In genomic region chr14:20113964-20114363, GRCm38 (mm10) we compare ENCODE assay signal across 9 mouse cellular contexts. TPM values are rescaled to one million over a fixed set of nuclear protein-coding genes. Genes with fewer than 3 reads are reported as not detected.
A peak's percentile ranks its signal among the peaks of the same experiment; 100 is the strongest.
DNase-seq lines count a peak whose midpoint lies in the region; ATAC-seq and TF ChIP-seq lines count a peak whose summit lies in the region.
"Had no signal": no experiment of that assay in that cellular context is flagged by ENCODE, and none has a peak within 500 bp of the region (broad histone marks: within the 10 kb centered on the region; RNA-seq: fewer than 3 reads in every experiment).

No protein-coding gene starts in this region.

- no peak overlapping the region for H3K9ac ChIP-seq in embryonic facial prominence, embryonic 15.5 days
- H3K9ac ChIP-seq in heart, embryonic 15.5 days, result no peak overlapping the region
- no peak overlapping the region for H3K9ac ChIP-seq in liver, embryonic 13.5 days
- H3K9ac ChIP-seq in neural tube, embryonic 12.5 days, result no peak overlapping the region
- H3K9ac ChIP-seq in stomach, embryonic 16.5 days (ENCODE audit: low read length), result no peak overlapping the region

- peak; percentile 84 for TF ChIP-seq CTCF in bone marrow, adult 2 months (IDR thresholded peaks at IDR 0.05; ENCODE audit: control insufficient read depth, insufficient read depth, low read length)

- no peak overlapping the region for H3K4me2 ChIP-seq in embryonic facial prominence, embryonic 15.5 days (replicated peaks)
- H3K4me2 ChIP-seq in heart, embryonic 15.5 days, result no peak overlapping the region
- H3K4me2 ChIP-seq in liver, embryonic 13.5 days, result no peak overlapping the region
- H3K4me2 ChIP-seq in neural tube, embryonic 12.5 days (replicated peaks), result no peak overlapping the region
- no peak overlapping the region for H3K4me2 ChIP-seq in stomach, embryonic 16.5 days (ENCODE audit: low read depth, low read length)

- no peaks in the 10 kb centered on the region for H3K27me3 ChIP-seq in embryonic facial prominence, embryonic 15.5 days
- peaks cover 5% of the 10 kb centered on the region; the same call in 1 of the 2 replicates for H3K27me3 ChIP-seq in heart, embryonic 15.5 days
- no peaks in the 10 kb centered on the region for H3K27me3 ChIP-seq in liver, embryonic 13.5 days
- no peaks in the 10 kb centered on the region for H3K27me3 ChIP-seq in neural tube, embryonic 12.5 days (replicated peaks)
- H3K27me3 ChIP-seq in stomach, embryonic 16.5 days (ENCODE audit: control insufficient read depth, insufficient read depth, low read length), result no peaks in the 10 kb centered on the region

- 0 out of 2 replicates have a peak, but pooled peaks cover 1% of the 10 kb centered on the region for H3K4me1 ChIP-seq in bone marrow, adult 2 months (ENCODE audit: control insufficient read depth, insufficient read depth, low read length)
- 0 out of 2 replicates have a peak, but pooled peaks cover 5% of the 10 kb centered on the region for H3K4me1 ChIP-seq in embryonic facial prominence, embryonic 15.5 days
- H3K4me1 ChIP-seq in heart, embryonic 15.5 days (replicated peaks), result peaks cover 3% of the 10 kb centered on the region; the same call in 1 of the 2 replicates
- H3K4me1 ChIP-seq in liver, embryonic 13.5 days (replicated peaks), result peaks cover 19% of the 10 kb centered on the region
- 0 out of 2 replicates have a peak, but pooled peaks cover 4% of the 10 kb centered on the region for H3K4me1 ChIP-seq in neural tube, embryonic 12.5 days
- H3K4me1 ChIP-seq in stomach, embryonic 16.5 days (ENCODE audit: control insufficient read depth, insufficient read depth, low read length), result no peaks in the 10 kb centered on the region

- no peaks in the 10 kb centered on the region for H3K9me3 ChIP-seq in embryonic facial prominence, embryonic 15.5 days (replicated peaks)
- H3K9me3 ChIP-seq in heart, embryonic 15.5 days (replicated peaks), result no peaks in the 10 kb centered on the region
- H3K9me3 ChIP-seq in liver, embryonic 13.5 days (replicated peaks), result no peaks in the 10 kb centered on the region
- H3K9me3 ChIP-seq in neural tube, embryonic 12.5 days, result peaks cover 5% of the 10 kb centered on the region; the same call in 1 of the 2 replicates
- no peaks in the 10 kb centered on the region for H3K9me3 ChIP-seq in stomach, embryonic 16.5 days (replicated peaks; ENCODE audit: control insufficient read depth, low read length)

- TF ChIP-seq POLR2A in bone marrow, adult 2 months (IDR thresholded peaks at IDR 0.05; ENCODE audit: borderline replicate concordance, control insufficient read depth, low read depth, low read length), result no peak

- H3K27ac ChIP-seq in bone marrow, adult 2 months (ENCODE audit: control insufficient read depth, insufficient read depth, low read depth, low read length, poor library complexity), result no peak overlapping the region
- no peak overlapping the region for H3K27ac ChIP-seq in embryonic facial prominence, embryonic 15.5 days (replicated peaks)
- no peak overlapping the region for H3K27ac ChIP-seq in heart, embryonic 15.5 days
- no peak overlapping the region for H3K27ac ChIP-seq in liver, embryonic 13.5 days
- no peak overlapping the region for H3K27ac ChIP-seq in neural tube, embryonic 12.5 days
- no peak overlapping the region for H3K27ac ChIP-seq in stomach, embryonic 16.5 days (ENCODE audit: low read length)

- WGBS in bone marrow, adult 2 months, result 6% methylated on average over 6 of the region's 6 CpGs
- 3% methylated on average over 6 of the region's 6 CpGs for WGBS in embryonic facial prominence, embryonic 15.5 days
- WGBS in heart, embryonic 15.5 days, result 4% methylated on average over 6 of the region's 6 CpGs
- WGBS in liver, embryonic 13.5 days (ENCODE audit: insufficient replicate concordance), result 4% methylated on average over 6 of the region's 6 CpGs
- WGBS in neural tube, embryonic 12.5 days, result 6% methylated on average over 6 of the region's 6 CpGs
- 8% methylated on average over 6 of the region's 6 CpGs for WGBS in stomach, embryonic 16.5 days

- H3K4me3 ChIP-seq in bone marrow, adult 2 months (replicated peaks; ENCODE audit: control insufficient read depth, low read depth, low read length), result no peak overlapping the region
- H3K4me3 ChIP-seq in embryonic facial prominence, embryonic 15.5 days (replicated peaks), result no peak overlapping the region
- no peak overlapping the region for H3K4me3 ChIP-seq in heart, embryonic 15.5 days
- H3K4me3 ChIP-seq in liver, embryonic 13.5 days (replicated peaks), result no peak overlapping the region
- H3K4me3 ChIP-seq in neural tube, embryonic 12.5 days, result no peak overlapping the region
- H3K4me3 ChIP-seq in stomach, embryonic 16.5 days (replicated peaks; ENCODE audit: low read length), result no peak overlapping the region
- H3K4me3 ChIP-seq: erythroblast, embryonic 14.5 days had no signal

- ATAC-seq in embryonic facial prominence, embryonic 15.5 days (ENCODE audit: insufficient number of reproducible peaks, low FRiP score, low TSS enrichment, low read depth), result peak; percentile 51; the same call in 1 of the 2 replicates
- ATAC-seq in heart, embryonic 15.5 days (replicated peaks; ENCODE audit: insufficient number of reproducible peaks, insufficient read depth, low FRiP score, low read depth), result 0 out of 2 replicates have a peak, but pooled peaks have one; percentile 19
- ATAC-seq in liver, embryonic 13.5 days (ENCODE audit: low read depth), result peak; percentile 56
- ATAC-seq in neural tube, embryonic 12.5 days (ENCODE audit: low FRiP score, low read depth), result peak; percentile 37; the same call in 1 of the 2 replicates
- ATAC-seq in stomach, embryonic 16.5 days (ENCODE audit: insufficient read depth, low FRiP score), result 0 out of 2 replicates have a peak, but pooled peaks have one; percentile 22

- peak; percentile 73 for DNase-seq in CD4-positive helper T cell, adult 2 months (ENCODE audit: low read depth, low spot score)
- DNase-seq in kidney, postnatal 14 days, result peak; percentile 92
- peak; percentile 55 for DNase-seq in liver, embryonic 13.5 days

- H3K36me3 ChIP-seq in embryonic facial prominence, embryonic 15.5 days, result no peaks in the 10 kb centered on the region
- H3K36me3 ChIP-seq in heart, embryonic 15.5 days, result no peaks in the 10 kb centered on the region
- H3K36me3 ChIP-seq in liver, embryonic 13.5 days, result no peaks in the 10 kb centered on the region
- no peaks in the 10 kb centered on the region for H3K36me3 ChIP-seq in neural tube, embryonic 12.5 days
- H3K36me3 ChIP-seq in stomach, embryonic 16.5 days (ENCODE audit: control insufficient read depth, insufficient read depth, low read length), result no peaks in the 10 kb centered on the region

RNA-seq across cellular contexts. Expression of gene Saysd1, which starts 24.4 kb away (rescaled TPM):
- 0.97 and 5.9 TPM in 2 replicates for polyA plus RNA-seq in bone marrow, adult 2 months (2011; ENCODE audit: insufficient read depth, insufficient read length, low replicate concordance, missing spikeins)
- polyA plus RNA-seq in embryonic facial prominence, embryonic 15.5 days (2015; fragmentation: Nextera tagmentation; extraction: Ambion mirVana), result 12.9 and 13.2 TPM in 2 replicates
- polyA plus RNA-seq in heart, embryonic 15.5 days (2015; fragmentation: Nextera tagmentation; extraction: Ambion mirVana), result 7.7 and 9.3 TPM in 2 replicates
- polyA plus RNA-seq in liver, embryonic 13.5 days (2015; fragmentation: Nextera tagmentation; extraction: Ambion mirVana), result 3.7 and 4.1 TPM in 2 replicates
- polyA plus RNA-seq in neural tube, embryonic 12.5 days (2016; fragmentation: Nextera tagmentation; extraction: Ambion mirVana), result 10.7 and 11.7 TPM in 2 replicates
- 12.9 and 13.5 TPM in 2 replicates for polyA plus RNA-seq in stomach, embryonic 16.5 days (2015; fragmentation: Nextera tagmentation; extraction: Ambion mirVana)
